Mouse (Mus musculus): ENCODE measurements around the gene Tsnax. TPM values are rescaled to one million over a fixed set of nuclear protein-coding genes. Genes with fewer than 3 reads are reported as not detected.

Tsnax gene
- polyA plus RNA-seq, 1 experiment from 2014 or later = 92.4 TPM

DNA sequence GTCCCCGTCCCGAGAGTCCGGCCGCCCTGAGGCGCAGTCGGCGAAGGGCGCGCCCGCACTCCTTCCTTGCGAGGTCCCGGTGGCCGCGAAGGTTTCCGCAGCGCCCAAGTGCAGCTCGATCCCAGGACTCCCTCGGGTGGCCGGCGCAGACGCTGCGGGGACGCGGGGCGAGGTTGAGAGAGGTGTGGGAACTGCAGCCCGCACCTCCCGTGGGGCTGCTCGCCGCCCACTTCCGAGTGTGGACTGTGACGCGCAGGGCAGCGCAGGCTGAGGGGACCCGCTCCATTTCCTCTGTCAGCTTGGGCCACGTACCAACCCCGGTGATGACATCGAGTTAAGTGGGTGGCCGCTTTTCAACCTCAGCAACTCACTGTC, 41.6 kb downstream of the Tsnax start:
- Histone ChIP-seq H3K27ac (replicated peaks in 1 of 2; ENCODE audit: control insufficient read depth in 1 of 2, insufficient read depth in 1 of 2, low read depth in 2 of 2, low read length in 2 of 2) (peak overlapping the region; percentile 2 to 64; a peak in 3 of 4 replicates), H3K9me3 (ENCODE audit: control insufficient read depth, low read length) (no peaks in the 10 kb centered on the region), H3K4me1 (ENCODE audit: control insufficient read depth in 2 of 2, insufficient read depth in 2 of 2, low read length in 2 of 2) (peaks cover 2 to 10% of the 10 kb centered on the region in 2 experiments; a peak in 3 of 4 replicates), H3K27me3 (ENCODE audit: control insufficient read depth, insufficient read depth, low read length) (no peaks in the 10 kb centered on the region), H3K36me3 (ENCODE audit: control insufficient read depth, insufficient read depth, low read length) (no peaks in the 10 kb centered on the region), H3K4me3 (ENCODE audit: control insufficient read depth in 1 of 2, insufficient read depth in 1 of 2, low read depth in 1 of 2, low read length in 2 of 2) (peak overlapping the region; percentile 55 to 60), H3K4me2 (ENCODE audit: low read length) (peak overlapping the region; percentile 80), H3K9ac (ENCODE audit: low read length) (peak overlapping the region; percentile 79)
- peak; percentile 28 for ATAC-seq (ENCODE audit: insufficient number of reproducible peaks, insufficient read depth, low FRiP score, low read depth)
- WGBS = under 1% methylated on average over 36 of the region's 38 CpGs

DNA sequence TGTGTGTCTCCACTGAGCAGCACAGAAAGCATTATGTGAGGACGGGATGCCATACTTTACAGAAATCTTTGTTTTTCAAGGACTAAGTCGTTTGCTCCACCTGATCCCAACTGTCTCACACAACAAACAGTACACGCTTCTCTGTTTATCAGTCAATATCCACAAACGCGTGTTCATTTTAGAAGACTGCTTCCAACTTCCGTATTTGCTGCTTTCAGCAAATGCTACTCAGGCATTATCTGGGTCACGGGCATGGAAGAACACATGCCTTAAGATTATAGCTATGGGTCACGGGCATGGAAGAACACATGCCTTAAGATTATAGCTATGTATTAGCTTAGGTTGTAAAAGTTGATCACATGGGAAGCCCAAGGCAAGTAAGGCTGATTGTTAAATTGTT, 48.1 kb downstream of the Tsnax start:
- H3K4me2 ChIP-seq (ENCODE audit: low read length) = no peak overlapping the region
- no peak for ATAC-seq (ENCODE audit: insufficient number of reproducible peaks, insufficient read depth, low FRiP score, low read depth)
- H3K27ac ChIP-seq (replicated peaks in 1 of 2; ENCODE audit: control insufficient read depth in 1 of 2, insufficient read depth in 1 of 2, low read depth in 2 of 2, low read length in 2 of 2) = no peak overlapping the region
- H3K4me1 ChIP-seq (ENCODE audit: control insufficient read depth in 2 of 2, insufficient read depth in 2 of 2, low read length in 2 of 2) = no peaks in the 10 kb centered on the region
- 80% methylated on average over 8 of the region's 8 CpGs for WGBS
- no peaks in the 10 kb centered on the region for H3K36me3 ChIP-seq (ENCODE audit: control insufficient read depth, insufficient read depth, low read length)
- no peaks in the 10 kb centered on the region for H3K27me3 ChIP-seq (ENCODE audit: control insufficient read depth, insufficient read depth, low read length)
- H3K9me3 ChIP-seq (ENCODE audit: control insufficient read depth, low read length) = no peaks in the 10 kb centered on the region
- no peak overlapping the region for H3K9ac ChIP-seq (ENCODE audit: low read length)
- no peak overlapping the region for H3K4me3 ChIP-seq (ENCODE audit: control insufficient read depth in 1 of 2, insufficient read depth in 1 of 2, low read depth in 1 of 2, low read length in 2 of 2)

DNA sequence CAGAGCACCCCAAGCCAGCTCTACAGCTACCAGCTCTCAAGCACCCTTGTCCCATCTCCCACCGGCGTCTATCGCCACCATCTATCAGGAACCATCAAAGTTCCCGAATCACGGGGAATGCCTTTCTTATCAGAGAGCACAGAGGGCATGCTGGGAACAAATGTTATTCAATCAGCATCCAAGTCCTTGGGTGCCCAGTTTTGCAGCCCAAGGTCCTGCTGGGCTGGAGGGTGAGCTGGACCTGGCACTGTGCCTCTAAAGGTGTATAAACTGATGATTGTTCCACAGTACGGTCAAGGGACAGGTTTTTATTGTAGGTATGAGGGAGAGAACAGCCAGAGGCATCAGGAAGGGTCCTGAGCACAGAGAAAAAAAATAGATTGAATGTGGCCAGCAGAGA, 52.8 kb downstream of the Tsnax start:
- Histone ChIP-seq H3K9me3 (ENCODE audit: control insufficient read depth, low read length) (no peaks in the 10 kb centered on the region), H3K27ac (replicated peaks in 1 of 2; ENCODE audit: control insufficient read depth in 1 of 2, insufficient read depth in 1 of 2, low read depth in 2 of 2, low read length in 2 of 2) (no peak overlapping the region), H3K4me2 (ENCODE audit: low read length) (no peak overlapping the region), H3K36me3 (ENCODE audit: control insufficient read depth, insufficient read depth, low read length) (no peaks in the 10 kb centered on the region), H3K27me3 (ENCODE audit: control insufficient read depth, insufficient read depth, low read length) (no peaks in the 10 kb centered on the region), H3K4me1 (ENCODE audit: control insufficient read depth in 2 of 2, insufficient read depth in 2 of 2, low read length in 2 of 2) (peaks cover 4 to 7% of the 10 kb centered on the region in 2 experiments; a peak in 2 of 4 replicates), H3K9ac (ENCODE audit: low read length) (no peak overlapping the region), H3K4me3 (ENCODE audit: control insufficient read depth in 1 of 2, insufficient read depth in 1 of 2, low read depth in 1 of 2, low read length in 2 of 2) (no peak overlapping the region)
- ATAC-seq (ENCODE audit: insufficient number of reproducible peaks, insufficient read depth, low FRiP score, low read depth) = no peak
- 46% methylated on average over 6 of the region's 6 CpGs for WGBS

DNA sequence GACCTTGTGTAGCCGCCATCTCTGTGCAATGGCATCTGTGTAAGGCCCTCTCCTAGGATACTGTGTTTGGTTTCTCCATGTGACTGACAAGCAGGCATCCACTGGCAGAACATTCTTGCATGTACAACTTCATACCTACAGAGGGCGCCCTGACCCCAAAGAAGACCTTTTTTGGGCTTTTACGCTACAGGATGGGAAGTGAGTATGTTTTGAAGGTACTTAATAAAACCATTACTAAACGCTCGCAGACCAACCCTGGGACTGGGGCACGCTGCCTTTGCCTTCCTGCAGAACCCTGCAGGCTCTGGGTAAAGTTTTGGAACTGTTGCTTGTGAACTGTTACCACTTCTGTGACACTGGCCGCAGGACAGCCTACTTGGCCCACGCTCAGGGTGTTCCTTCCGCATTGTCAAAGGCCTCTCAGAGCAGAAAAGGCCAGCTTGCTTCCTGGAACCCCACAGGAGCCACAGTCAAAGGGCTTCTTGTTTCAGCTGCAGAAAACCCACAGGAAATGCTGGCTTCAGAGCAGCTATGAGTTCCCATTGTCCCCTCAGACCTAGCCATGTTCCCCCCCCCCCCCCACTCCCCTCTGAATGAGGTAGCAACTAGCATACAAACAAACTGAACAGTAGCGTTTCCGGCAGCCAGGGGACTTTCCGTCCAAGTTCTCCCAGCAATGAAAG, 54.3 kb downstream of the Tsnax start:
- WGBS = 29% methylated on average over 12 of the region's 12 CpGs
- Histone ChIP-seq H3K9ac (ENCODE audit: low read length) (0 out of 2 replicates have a peak overlapping the region, but pooled peaks have one; percentile 39), H3K4me2 (ENCODE audit: low read length) (peak overlapping the region; percentile 35; the same call in 1 of the 2 replicates), H3K36me3 (ENCODE audit: control insufficient read depth, insufficient read depth, low read length) (no peaks in the 10 kb centered on the region), H3K9me3 (ENCODE audit: control insufficient read depth, low read length) (no peaks in the 10 kb centered on the region), H3K4me1 (ENCODE audit: control insufficient read depth in 2 of 2, insufficient read depth in 2 of 2, low read length in 2 of 2) (peaks cover 4 to 7% of the 10 kb centered on the region in 2 experiments; a peak in 2 of 4 replicates), H3K4me3 (ENCODE audit: control insufficient read depth in 1 of 2, insufficient read depth in 1 of 2, low read depth in 1 of 2, low read length in 2 of 2) (no peak overlapping the region), H3K27me3 (ENCODE audit: control insufficient read depth, insufficient read depth, low read length) (no peaks in the 10 kb centered on the region), H3K27ac (replicated peaks in 1 of 2; ENCODE audit: control insufficient read depth in 1 of 2, insufficient read depth in 1 of 2, low read depth in 2 of 2, low read length in 2 of 2) (peak overlapping the region; percentile 70 to 80)
- peak; percentile 37 for ATAC-seq (ENCODE audit: insufficient number of reproducible peaks, insufficient read depth, low FRiP score, low read depth)

DNA sequence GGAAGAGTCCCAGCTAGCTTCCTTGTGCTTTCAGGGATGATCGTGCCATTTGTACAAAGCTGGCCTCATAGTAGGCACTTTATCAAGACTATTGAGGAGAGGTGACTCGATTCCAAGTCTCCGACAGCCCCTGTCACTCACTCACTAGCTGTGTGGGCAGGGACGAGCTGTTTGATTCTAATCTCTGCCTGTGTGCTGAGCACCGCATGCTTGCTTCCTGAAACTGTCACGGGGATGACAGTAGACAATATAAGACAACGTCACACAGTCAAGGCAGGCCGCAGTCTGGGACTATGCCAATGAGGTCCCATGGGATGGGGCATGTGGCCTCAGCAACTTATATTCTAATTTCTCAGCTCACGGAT, 54.8 kb downstream of the Tsnax start:
- Histone ChIP-seq H3K9me3 (ENCODE audit: control insufficient read depth, low read length) (no peaks in the 10 kb centered on the region), H3K4me2 (ENCODE audit: low read length) (no peak overlapping the region), H3K36me3 (ENCODE audit: control insufficient read depth, insufficient read depth, low read length) (no peaks in the 10 kb centered on the region), H3K27ac (replicated peaks in 1 of 2; ENCODE audit: control insufficient read depth in 1 of 2, insufficient read depth in 1 of 2, low read depth in 2 of 2, low read length in 2 of 2) (peak overlapping the region; percentile 70 to 80), H3K9ac (ENCODE audit: low read length) (peak overlapping the region; percentile 19; the same call in 1 of the 2 replicates), H3K4me3 (ENCODE audit: control insufficient read depth in 1 of 2, insufficient read depth in 1 of 2, low read depth in 1 of 2, low read length in 2 of 2) (no peak overlapping the region), H3K27me3 (ENCODE audit: control insufficient read depth, insufficient read depth, low read length) (no peaks in the 10 kb centered on the region), H3K4me1 (ENCODE audit: control insufficient read depth in 2 of 2, insufficient read depth in 2 of 2, low read length in 2 of 2) (peaks cover 4 to 7% of the 10 kb centered on the region in 2 experiments; a peak in 2 of 4 replicates)
- WGBS = 60% methylated on average over 9 of the region's 9 CpGs
- peak; percentile 22; the same call in 1 of the 2 replicates for ATAC-seq (ENCODE audit: insufficient number of reproducible peaks, insufficient read depth, low FRiP score, low read depth)

DNA sequence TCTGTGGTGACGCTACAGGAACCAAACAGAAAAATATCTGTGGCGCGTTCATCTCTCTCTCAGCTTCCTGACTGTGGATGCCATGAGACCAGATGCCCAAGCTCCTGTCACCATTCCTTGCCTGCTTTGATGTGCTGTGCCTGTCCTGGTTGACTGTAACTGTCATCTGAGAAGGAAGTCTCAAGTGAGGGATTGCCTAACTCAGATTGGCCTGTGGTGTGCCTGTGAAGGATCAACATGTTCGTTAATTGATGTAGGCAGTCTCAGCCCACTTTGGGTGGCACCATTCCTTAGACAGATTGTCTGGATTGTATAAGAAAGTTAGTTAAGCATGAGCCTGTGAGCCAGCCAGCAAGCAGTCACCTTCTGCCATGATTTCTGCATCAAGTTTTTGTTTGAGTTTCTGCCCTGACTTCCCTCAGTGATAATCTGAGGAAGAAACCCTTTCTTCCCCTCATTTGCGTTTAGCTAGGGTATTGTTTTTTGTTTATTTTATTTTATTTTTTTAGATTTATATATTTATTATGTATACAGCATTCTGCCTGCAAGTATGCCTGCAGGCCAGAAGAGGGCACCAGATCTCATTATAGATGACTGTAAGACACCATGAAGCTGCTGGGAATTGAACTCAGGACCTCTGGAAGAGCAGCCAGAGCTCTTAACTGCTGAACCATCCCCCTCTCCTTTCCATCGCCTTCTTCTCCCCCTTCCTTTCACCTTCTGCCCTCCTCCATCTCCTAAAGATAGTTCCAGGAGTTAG, 55.5 kb downstream of the Tsnax start:
- H3K27ac ChIP-seq (replicated peaks in 1 of 2; ENCODE audit: control insufficient read depth in 1 of 2, insufficient read depth in 1 of 2, low read depth in 2 of 2, low read length in 2 of 2) = peak overlapping the region; percentile 70 to 80
- peaks cover 7 to 10% of the 10 kb centered on the region in 2 experiments for H3K4me1 ChIP-seq (ENCODE audit: control insufficient read depth in 2 of 2, insufficient read depth in 2 of 2, low read length in 2 of 2)
- 80% methylated on average over 6 of the region's 6 CpGs for WGBS
- H3K4me3 ChIP-seq (ENCODE audit: control insufficient read depth in 1 of 2, insufficient read depth in 1 of 2, low read depth in 1 of 2, low read length in 2 of 2) = no peak overlapping the region
- no peak for ATAC-seq (ENCODE audit: insufficient number of reproducible peaks, insufficient read depth, low FRiP score, low read depth)
- no peak overlapping the region for H3K9ac ChIP-seq (ENCODE audit: low read length)
- H3K27me3 ChIP-seq (ENCODE audit: control insufficient read depth, insufficient read depth, low read length) = no peaks in the 10 kb centered on the region
- H3K9me3 ChIP-seq (ENCODE audit: control insufficient read depth, low read length) = no peaks in the 10 kb centered on the region
- H3K36me3 ChIP-seq (ENCODE audit: control insufficient read depth, insufficient read depth, low read length) = no peaks in the 10 kb centered on the region
- H3K4me2 ChIP-seq (ENCODE audit: low read length) = no peak overlapping the region

DNA sequence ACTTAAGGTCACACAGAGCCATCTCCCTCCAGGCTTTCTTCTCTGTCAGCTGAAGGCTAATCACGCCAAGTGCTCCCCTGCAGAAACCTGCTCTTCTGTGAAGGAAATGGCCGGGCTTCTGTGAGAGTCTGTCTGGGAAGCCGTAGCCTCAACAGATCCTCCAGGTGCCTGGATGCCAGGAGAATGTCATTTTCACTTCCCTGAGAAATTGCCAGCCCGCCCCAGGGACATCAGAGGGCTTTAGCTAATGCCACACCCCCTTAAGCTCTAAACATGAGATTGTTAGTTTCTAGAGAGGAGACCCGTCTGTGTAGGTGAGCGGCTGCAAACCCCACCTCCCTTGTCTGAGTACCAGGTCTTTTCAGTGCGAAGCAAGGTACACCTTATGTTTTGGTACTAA, 56.5 kb downstream of the Tsnax start:
- WGBS = 71% methylated on average over 7 of the region's 7 CpGs
- no peaks in the 10 kb centered on the region for H3K36me3 ChIP-seq (ENCODE audit: control insufficient read depth, insufficient read depth, low read length)
- peaks cover 12 to 14% of the 10 kb centered on the region in 2 experiments for H3K4me1 ChIP-seq (ENCODE audit: control insufficient read depth in 2 of 2, insufficient read depth in 2 of 2, low read length in 2 of 2)
- no peaks in the 10 kb centered on the region for H3K9me3 ChIP-seq (ENCODE audit: control insufficient read depth, low read length)
- no peak overlapping the region for H3K27ac ChIP-seq (replicated peaks in 1 of 2; ENCODE audit: control insufficient read depth in 1 of 2, insufficient read depth in 1 of 2, low read depth in 2 of 2, low read length in 2 of 2)
- H3K27me3 ChIP-seq (ENCODE audit: control insufficient read depth, insufficient read depth, low read length) = no peaks in the 10 kb centered on the region
- H3K4me3 ChIP-seq (ENCODE audit: control insufficient read depth in 1 of 2, insufficient read depth in 1 of 2, low read depth in 1 of 2, low read length in 2 of 2) = no peak overlapping the region
- no peak overlapping the region for H3K9ac ChIP-seq (ENCODE audit: low read length)
- no peak overlapping the region for H3K4me2 ChIP-seq (ENCODE audit: low read length)
- no peak for ATAC-seq (ENCODE audit: insufficient number of reproducible peaks, insufficient read depth, low FRiP score, low read depth)
